Mouse (Mus musculus): ENCODE measurements around the gene Scyl1. TPM values are rescaled to one million over a fixed set of nuclear protein-coding genes. Genes with fewer than 3 reads are reported as not detected.

Gene Scyl1
- total and polyA plus RNA-seq, 2 experiments = 28.9 to 46.6 TPM

DNA sequence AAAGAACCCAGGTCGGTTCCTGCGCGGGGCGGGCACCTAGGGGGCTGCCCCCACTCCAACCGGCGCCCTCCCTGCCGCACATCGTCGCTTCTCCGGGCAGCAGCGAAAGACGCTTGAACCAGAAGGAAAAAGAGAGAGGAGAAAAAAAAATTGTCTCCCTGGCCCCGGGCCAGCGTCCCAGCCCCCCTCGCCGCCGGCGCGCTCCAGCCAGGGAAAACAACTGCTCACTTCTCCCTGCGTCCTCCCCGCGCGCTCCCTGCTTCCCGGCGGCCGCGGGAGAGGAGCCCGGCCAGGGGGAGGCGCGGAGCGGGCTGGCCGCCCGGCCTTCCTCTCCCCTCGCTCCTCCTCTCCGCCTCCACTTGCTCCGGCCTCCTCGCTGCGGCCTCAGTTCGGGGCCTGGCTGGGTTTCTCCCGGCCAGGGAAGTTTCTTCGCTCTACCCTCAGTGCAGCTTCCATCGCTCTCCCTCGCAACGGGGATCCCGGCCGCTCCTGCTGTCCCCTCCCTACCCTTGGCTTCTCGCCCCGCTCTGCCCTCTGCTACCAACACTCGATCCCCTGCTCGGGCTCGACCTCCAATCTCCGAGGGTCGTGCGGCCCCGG lies 29.5 kb downstream of the Scyl1 start:
- H3K4me3 ChIP-seq (ENCODE audit: insufficient read depth, low read depth, low read length) = peak overlapping the region; percentile 57
- 5% methylated on average over 52 of the region's 55 CpGs for WGBS
- H3K27me3 ChIP-seq (ENCODE audit: control insufficient read depth, insufficient read depth, low read length) = peaks cover 5% of the 10 kb centered on the region
- peak overlapping the region; percentile 63 for H3K9ac ChIP-seq (ENCODE audit: low read depth, low read length)
- H3K79me2 ChIP-seq (ENCODE audit: control insufficient read depth, insufficient read depth, low read length) = no peaks in the 10 kb centered on the region
- H3K4me1 ChIP-seq (ENCODE audit: control insufficient read depth, insufficient read depth, low read length) = no peaks in the 10 kb centered on the region
- TF ChIP-seq CTCF (IDR thresholded peaks at IDR 0.05; ENCODE audit: low read depth, low read length) (no peak), POLR2A (IDR thresholded peaks at IDR 0.05; ENCODE audit: extremely low read depth, insufficient read depth, low read length) (no peak)
- H3K27ac ChIP-seq (replicated peaks; ENCODE audit: insufficient read depth, low read depth, low read length) = no peak overlapping the region
- no peaks in the 10 kb centered on the region for H3K36me3 ChIP-seq (ENCODE audit: control insufficient read depth, insufficient read depth, low read length)
- no peak for DNase-seq (ENCODE audit: extremely low read depth, low read depth, low spot score)

DNA sequence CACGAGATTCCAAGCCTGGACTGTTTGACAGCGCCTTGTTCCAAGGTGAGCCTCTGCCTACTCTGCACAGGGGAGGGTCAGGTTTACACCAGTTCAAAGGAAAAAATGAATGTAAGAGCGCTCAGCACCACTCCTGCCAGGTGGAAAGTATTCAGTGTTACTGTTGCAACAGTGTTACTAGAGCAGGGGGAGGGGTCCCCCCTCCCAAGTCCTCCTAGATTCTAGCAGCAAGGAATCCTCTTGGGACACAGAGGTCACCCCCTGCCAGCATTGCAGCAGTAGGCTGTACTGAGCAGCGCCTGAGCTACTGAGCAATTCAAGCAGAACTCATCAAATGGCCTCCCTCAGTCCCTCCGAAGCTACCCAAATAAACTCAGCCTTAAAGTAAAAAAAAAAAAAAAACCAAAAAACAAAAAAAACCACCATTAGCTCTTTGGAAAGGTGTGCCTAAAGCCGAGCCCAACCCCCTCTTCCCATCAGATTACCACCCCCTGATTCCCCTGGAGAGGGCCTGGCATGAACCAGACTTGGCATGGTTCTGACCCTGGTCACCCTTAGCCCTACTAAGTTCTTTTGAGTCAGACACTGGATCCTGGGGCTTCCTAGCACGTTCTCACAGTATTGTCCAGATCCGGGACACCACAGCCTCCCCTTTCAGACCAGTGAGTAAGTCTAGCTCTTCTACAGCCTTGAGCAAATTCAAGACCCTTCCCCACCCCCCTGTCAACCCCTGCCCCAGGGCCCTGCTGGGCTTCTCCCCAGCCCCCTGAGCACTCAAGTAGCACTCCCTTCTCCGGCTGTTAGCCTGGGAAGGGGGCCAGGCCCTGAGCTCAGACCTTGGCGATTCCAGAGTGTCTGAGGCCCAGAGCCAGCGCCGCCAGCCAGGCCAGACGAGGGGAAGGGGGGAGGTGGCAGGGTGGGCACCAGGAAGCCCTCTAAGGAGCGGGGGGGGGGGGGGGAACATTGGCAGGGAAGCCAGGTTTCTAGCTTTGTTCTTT lies 30.6 kb downstream of the Scyl1 start, which contains the start of gene Ltbp3:
Gene Ltbp3 (plus strand): TSS at position 585 of the 998 bp plus-strand sequence.
- no peak for TF ChIP-seq CTCF (IDR thresholded peaks at IDR 0.05; ENCODE audit: low read depth, low read length)
- TF ChIP-seq POLR2A (IDR thresholded peaks at IDR 0.05; ENCODE audit: extremely low read depth, insufficient read depth, low read length) = no peak
- Histone ChIP-seq H3K36me3 (ENCODE audit: control insufficient read depth, insufficient read depth, low read length) (no peaks in the 10 kb centered on the region), H3K4me1 (ENCODE audit: control insufficient read depth, insufficient read depth, low read length) (no peaks in the 10 kb centered on the region), H3K27ac (replicated peaks; ENCODE audit: insufficient read depth, low read depth, low read length) (no peak within 1 kb of the TSS), H3K4me3 (ENCODE audit: insufficient read depth, low read depth, low read length) (peak within 1 kb of the TSS; percentile 57; the same call in 1 of the 2 replicates), H3K79me2 (ENCODE audit: control insufficient read depth, insufficient read depth, low read length) (no peaks in the 10 kb centered on the region), H3K27me3 (ENCODE audit: control insufficient read depth, insufficient read depth, low read length) (peaks cover 5% of the 10 kb centered on the region), H3K9ac (ENCODE audit: low read depth, low read length) (peak within 1 kb of the TSS; percentile 63; the same call in 1 of the 2 replicates)
- DNase-seq (ENCODE audit: extremely low read depth, low read depth, low spot score) = no peak
- WGBS = 70% methylated on average over 14 of the region's 14 CpGs

GRCm38 (mm10) chr19:5739446-5739845 lies 31.8 kb downstream of the Scyl1 start:
- Histone ChIP-seq H3K79me2 (ENCODE audit: control insufficient read depth, insufficient read depth, low read length) (no peaks in the 10 kb centered on the region), H3K36me3 (ENCODE audit: control insufficient read depth, insufficient read depth, low read length) (no peaks in the 10 kb centered on the region), H3K4me1 (ENCODE audit: control insufficient read depth, insufficient read depth, low read length) (no peaks in the 10 kb centered on the region), H3K4me3 (ENCODE audit: insufficient read depth, low read depth, low read length) (no peak overlapping the region), H3K27me3 (ENCODE audit: control insufficient read depth, insufficient read depth, low read length) (peaks cover 5% of the 10 kb centered on the region), H3K27ac (replicated peaks; ENCODE audit: insufficient read depth, low read depth, low read length) (no peak overlapping the region), H3K9ac (ENCODE audit: low read depth, low read length) (no peak overlapping the region)
- TF ChIP-seq CTCF (IDR thresholded peaks at IDR 0.05; ENCODE audit: low read depth, low read length) (no peak), POLR2A (IDR thresholded peaks at IDR 0.05; ENCODE audit: extremely low read depth, insufficient read depth, low read length) (no peak)
- DNase-seq (ENCODE audit: extremely low read depth, low read depth, low spot score) = no peak
- WGBS = 76% methylated on average over 2 of the region's 2 CpGs

- no peaks in the 10 kb centered on the region; the same call in 1 of the 2 replicates for H3K79me2 ChIP-seq (ENCODE audit: control insufficient read depth, insufficient read depth, low read length)
- DNase-seq (ENCODE audit: extremely low read depth, low read depth, low spot score) = no peak
- H3K27me3 ChIP-seq (ENCODE audit: control insufficient read depth, insufficient read depth, low read length) = no peaks in the 10 kb centered on the region
- no peak overlapping the region for H3K9ac ChIP-seq (ENCODE audit: low read depth, low read length)
- peaks cover 7% of the 10 kb centered on the region; the same call in 1 of the 2 replicates for H3K4me1 ChIP-seq (ENCODE audit: control insufficient read depth, insufficient read depth, low read length)
- H3K36me3 ChIP-seq (ENCODE audit: control insufficient read depth, insufficient read depth, low read length) = no peaks in the 10 kb centered on the region
- 78% methylated on average over 9 of the region's 9 CpGs for WGBS
- no peak for TF ChIP-seq POLR2A (IDR thresholded peaks at IDR 0.05; ENCODE audit: extremely low read depth, insufficient read depth, low read length)
- TF ChIP-seq CTCF (IDR thresholded peaks at IDR 0.05; ENCODE audit: low read depth, low read length) = no peak
- H3K27ac ChIP-seq (replicated peaks; ENCODE audit: insufficient read depth, low read depth, low read length) = no peak overlapping the region
- no peak overlapping the region for H3K4me3 ChIP-seq (ENCODE audit: insufficient read depth, low read depth, low read length)
Measured at GRCm38 (mm10) chr19:5734325-5734724, 36.9 kb downstream of the Scyl1 start.

GRCm38 (mm10) chr19:5731264-5731978 lies 39.8 kb downstream of the Scyl1 start:
- TF ChIP-seq POLR2A (IDR thresholded peaks at IDR 0.05; ENCODE audit: extremely low read depth, insufficient read depth, low read length) (peak; percentile 63), CTCF (IDR thresholded peaks at IDR 0.05; ENCODE audit: low read depth, low read length) (no peak)
- peak; percentile 83 for DNase-seq (ENCODE audit: extremely low read depth, low read depth, low spot score)
- peak overlapping the region; percentile 75 for H3K4me3 ChIP-seq (ENCODE audit: insufficient read depth, low read depth, low read length)
- H3K79me2 ChIP-seq (ENCODE audit: control insufficient read depth, insufficient read depth, low read length) = no peaks in the 10 kb centered on the region; the same call in 1 of the 2 replicates
- peak overlapping the region; percentile 2; the same call in 1 of the 2 replicates for H3K27ac ChIP-seq (replicated peaks; ENCODE audit: insufficient read depth, low read depth, low read length)
- no peaks in the 10 kb centered on the region for H3K27me3 ChIP-seq (ENCODE audit: control insufficient read depth, insufficient read depth, low read length)
- H3K4me1 ChIP-seq (ENCODE audit: control insufficient read depth, insufficient read depth, low read length) = peaks cover 15% of the 10 kb centered on the region
- H3K36me3 ChIP-seq (ENCODE audit: control insufficient read depth, insufficient read depth, low read length) = no peaks in the 10 kb centered on the region
- WGBS = under 1% methylated on average over 47 of the region's 47 CpGs
- peak overlapping the region; percentile 67 for H3K9ac ChIP-seq (ENCODE audit: low read depth, low read length)
